Mouse (Mus musculus) forebrain, postnatal 0 days (tissue): ENCODE results near the gene Retnla. TPM values are rescaled to one million over a fixed set of nuclear protein-coding genes. Genes with fewer than 3 reads are reported as not detected.
A peak's percentile ranks its signal among the peaks of the same experiment; 100 is the strongest.

Experiments
- ATAC-seq: fragments of 200-750 bp; cut with Nextera tagmentation; 2 replicates; pipeline ENCODE4 v1.8.0; 2017; ENCODE audit warnings: mild to moderate bottlenecking, moderate library complexity
- DNase-seq: peaks from one replicate; pipeline ENCODE4 v3.0.0-alpha.2; 2015
- H3K27ac ChIP-seq: fragments of 300-500 bp; sonication (generic); 2 replicates; pipeline ENCODE4 v1.5.1; 2014; ENCODE audit warnings: low read depth, mild to moderate bottlenecking, antibody characterized with exemption, low read length, moderate library complexity, mixed read lengths
- H3K27me3 ChIP-seq: fragments of 300-500 bp; sonication (generic); 2 replicates; pipeline ENCODE4 v1.6.1; 2014; ENCODE audit warnings: mild to moderate bottlenecking, low read length, mixed read lengths; ENCODE audit not compliant: insufficient read depth
- H3K36me3 ChIP-seq: fragments of 300-500 bp; sonication (generic); 2 replicates; pipeline ENCODE4 v1.6.1; 2014; ENCODE audit warnings: mild to moderate bottlenecking, moderate library complexity; ENCODE audit not compliant: insufficient read depth
- H3K4me1 ChIP-seq: fragments of 300-500 bp; sonication (generic); 2 replicates; pipeline ENCODE4 v1.6.1; 2014; ENCODE audit warnings: antibody characterized with exemption; ENCODE audit not compliant: insufficient read depth
- H3K4me2 ChIP-seq: fragments of 300-500 bp; sonication (generic); 2 replicates; pipeline ENCODE4 v1.6.1; 2014; ENCODE audit warnings: low read depth, mild to moderate bottlenecking, moderate library complexity
- H3K4me3 ChIP-seq: fragments of 300-500 bp; sonication (generic); 2 replicates; pipeline ENCODE4 v1.5.1; 2014; ENCODE audit warnings: low read depth, low read length, mixed read lengths
- H3K9ac ChIP-seq: fragments of 300-500 bp; sonication (generic); 2 replicates; pipeline ENCODE4 v1.6.1; 2014; ENCODE audit warnings: mild to moderate bottlenecking
- H3K9me3 ChIP-seq: fragments of 300-500 bp; sonication (generic); 2 replicates; pipeline ENCODE4 v1.6.1; 2016; ENCODE audit warnings: low read length
- CTCF ChIP-seq: sonication (generic); IDR thresholded peaks from 2 replicates; pipeline ENCODE4 v1.5.1; 2016; ENCODE audit warnings: antibody characterized with exemption, control low read depth, low read depth
- WGBS: fragments of 180-500 bp; shearing (Covaris S2); extraction: QIAGEN DNeasy Blood & Tissue Kit; methylation state at CpG from one replicate; pipeline ENCODE4 v1.1.7; 2014; 5-methylcytosine and 5-hydroxymethylcytosine counted together
- polyA plus RNA-seq: library from polyadenylated mRNA; unstranded; fragments of >200 nt; fragmentation: Nextera tagmentation; extraction: Ambion mirVana; gene quantifications from 2 replicates; pipeline ENCODE4 v1.2.1, GENCODE M21; 2015
- total RNA-seq: library from RNA; depleted of rRNA; stranded (reverse); fragments of >200 nt; gene quantifications from 2 replicates; pipeline ENCODE4 v1.2.3, GENCODE M21; 2014; rRNA removed

Retnla gene
- not detected in 2 replicates for total RNA-seq
- 1.4 and 2.4 TPM in 2 replicates for polyA plus RNA-seq

- H3K36me3 ChIP-seq = no peaks in the 10 kb centered on the region
- no peak for DNase-seq
- WGBS = 89% methylated on average over 3 of the region's 3 CpGs
- H3K9me3 ChIP-seq = no peaks in the 10 kb centered on the region
- H3K9ac ChIP-seq = no peak within 1 kb of the TSS
- H3K27me3 ChIP-seq = no peaks in the 10 kb centered on the region
- H3K27ac ChIP-seq = no peak within 1 kb of the TSS
- no peak for TF ChIP-seq CTCF
- H3K4me2 ChIP-seq = no peak within 1 kb of the TSS
- no peak within 1 kb of the TSS for H3K4me3 ChIP-seq
- no peak for ATAC-seq
- no peaks in the 10 kb centered on the region for H3K4me1 ChIP-seq
Measured at GRCm38 (mm10) chr16:48842266-48842665, at the start of gene Retnla. TSS of gene Retnla (plus strand) at chr16:48842551.

GRCm38 (mm10) chr16:48798285-48798684, 44.1 kb upstream of the Retnla start:
- no peak overlapping the region for H3K27ac ChIP-seq
- no peak overlapping the region for H3K9ac ChIP-seq
- no peak for TF ChIP-seq CTCF
- no peak for DNase-seq
- no peak overlapping the region for H3K4me3 ChIP-seq
- H3K9me3 ChIP-seq = no peaks in the 10 kb centered on the region
- no peak overlapping the region for H3K4me2 ChIP-seq
- ATAC-seq = no peak
- H3K36me3 ChIP-seq = no peaks in the 10 kb centered on the region
- no peaks in the 10 kb centered on the region for H3K4me1 ChIP-seq
- WGBS = 74% methylated on average over 3 of the region's 3 CpGs
- no peaks in the 10 kb centered on the region for H3K27me3 ChIP-seq

GRCm38 (mm10) chr16:48799470-48799869, 42.9 kb upstream of the Retnla start:
- Histone ChIP-seq H3K27ac (no peak overlapping the region), H3K9me3 (no peaks in the 10 kb centered on the region), H3K4me1 (no peaks in the 10 kb centered on the region), H3K27me3 (no peaks in the 10 kb centered on the region), H3K9ac (no peak overlapping the region), H3K36me3 (no peaks in the 10 kb centered on the region), H3K4me2 (no peak overlapping the region), H3K4me3 (no peak overlapping the region)
- ATAC-seq (no peak), DNase-seq (no peak)
- WGBS = 90% methylated on average over 3 of the region's 3 CpGs
- TF ChIP-seq CTCF = no peak

- Histone ChIP-seq H3K9ac (no peak overlapping the region), H3K4me1 (no peaks in the 10 kb centered on the region), H3K4me3 (no peak overlapping the region), H3K9me3 (no peaks in the 10 kb centered on the region), H3K27ac (no peak overlapping the region), H3K4me2 (no peak overlapping the region), H3K36me3 (no peaks in the 10 kb centered on the region), H3K27me3 (no peaks in the 10 kb centered on the region)
- DNase-seq = no peak
- WGBS = 93% methylated on average over 2 of the region's 2 CpGs
- ATAC-seq = no peak
- no peak for TF ChIP-seq CTCF
Measured at GRCm38 (mm10) chr16:48800906-48801305, 41.4 kb upstream of the Retnla start.

- DNase-seq (no peak), ATAC-seq (no peak)
- H3K9me3 ChIP-seq = no peaks in the 10 kb centered on the region
- TF ChIP-seq CTCF = no peak
- H3K27me3 ChIP-seq = no peaks in the 10 kb centered on the region
- H3K4me2 ChIP-seq = no peak overlapping the region
- WGBS = 88% methylated on average over 1 of the region's 1 CpGs
- no peaks in the 10 kb centered on the region for H3K4me1 ChIP-seq
- H3K9ac ChIP-seq = no peak overlapping the region
- no peak overlapping the region for H3K4me3 ChIP-seq
- H3K27ac ChIP-seq = no peak overlapping the region
- H3K36me3 ChIP-seq = no peaks in the 10 kb centered on the region
Measured at GRCm38 (mm10) chr16:48805412-48805811, 36.9 kb upstream of the Retnla start.

- WGBS = 91% methylated on average over 1 of the region's 1 CpGs
- Histone ChIP-seq H3K27ac (no peak overlapping the region), H3K27me3 (no peaks in the 10 kb centered on the region)
Measured at GRCm38 (mm10) chr16:48806521-48806920, 35.8 kb upstream of the Retnla start.

GRCm38 (mm10) chr16:48809374-48809773, 33.0 kb upstream of the Retnla start:
- Histone ChIP-seq H3K9me3 (no peaks in the 10 kb centered on the region), H3K4me1 (no peaks in the 10 kb centered on the region), H3K27me3 (no peaks in the 10 kb centered on the region), H3K4me3 (no peak overlapping the region), H3K36me3 (no peaks in the 10 kb centered on the region), H3K4me2 (no peak overlapping the region), H3K27ac (no peak overlapping the region), H3K9ac (no peak overlapping the region)
- TF ChIP-seq CTCF = peak; percentile 46
- no peak for ATAC-seq
- 62% methylated on average over 2 of the region's 2 CpGs for WGBS
- DNase-seq = peak; percentile 18

More at GRCm38 (mm10) chr16:48806521-48806920, 35.8 kb upstream of the Retnla start:
- DNase-seq = no peak
- Histone ChIP-seq H3K36me3 (no peaks in the 10 kb centered on the region), H3K4me2 (no peak overlapping the region), H3K9me3 (no peaks in the 10 kb centered on the region), H3K4me3 (no peak overlapping the region), H3K9ac (no peak overlapping the region), H3K4me1 (no peaks in the 10 kb centered on the region)
- ATAC-seq = no peak
- no peak for TF ChIP-seq CTCF
